Mouse (Mus musculus) adrenal gland, adult (tissue): ENCODE data around the gene B3gat2.

Experiments used
- DNase-seq, 2 experiments: peaks; one replicate each; pipeline ENCODE4 v3.0.0; 2022 to 2023; ENCODE audit warnings: low spot score in 1 of 2; ENCODE audit not compliant: inconsistent age in 2 of 2

The B3gat2 gene

DNA sequence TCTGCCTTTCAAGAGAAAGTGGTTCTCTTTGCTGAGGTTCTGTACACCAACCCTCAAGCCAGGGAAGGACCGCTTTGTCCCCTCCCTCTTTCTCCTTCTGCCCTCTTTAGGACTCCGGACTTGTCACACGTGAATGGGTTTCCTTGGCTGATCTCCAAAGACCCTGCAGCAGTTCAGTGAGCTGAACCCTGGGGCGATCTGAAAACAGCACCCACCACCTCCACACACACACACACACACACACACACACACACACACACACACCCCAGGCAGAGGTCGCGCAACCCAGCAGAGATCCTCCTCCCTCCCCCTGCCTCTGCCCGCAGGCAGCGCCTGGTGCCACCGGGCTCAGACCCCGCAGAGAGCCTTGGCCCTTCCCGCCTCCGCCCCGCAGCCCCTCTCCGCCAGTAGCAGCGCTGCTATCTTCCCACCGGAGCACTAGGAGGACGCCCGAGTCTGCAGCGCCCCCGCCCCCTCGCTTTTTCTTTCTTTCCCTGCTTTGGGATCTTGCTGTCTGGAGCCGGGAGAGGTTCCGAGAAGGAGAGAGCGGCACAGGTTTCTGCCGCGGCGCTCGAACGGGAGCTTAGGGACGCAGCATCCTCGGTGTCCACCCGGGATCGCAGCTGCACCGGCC is at the start of gene B3gat2:
Gene B3gat2 (plus strand): TSS at position 252 of the 634 bp plus-strand sequence.
- DNase-seq = no peak

- DNase-seq = no peak
These were observed 41.2 kb upstream of the B3gat2 start for GRCm38 (mm10) chr1:23720326-23720725.

GRCm38 (mm10) chr1:23721036-23721435 is 40.5 kb upstream of the B3gat2 start:
- no peak for DNase-seq

GRCm38 (mm10) chr1:23722469-23723372 is 38.8 kb upstream of the B3gat2 start:
- no peak for DNase-seq

GRCm38 (mm10) chr1:23731324-23731723 is 30.2 kb upstream of the B3gat2 start:
- DNase-seq = no peak

DNA sequence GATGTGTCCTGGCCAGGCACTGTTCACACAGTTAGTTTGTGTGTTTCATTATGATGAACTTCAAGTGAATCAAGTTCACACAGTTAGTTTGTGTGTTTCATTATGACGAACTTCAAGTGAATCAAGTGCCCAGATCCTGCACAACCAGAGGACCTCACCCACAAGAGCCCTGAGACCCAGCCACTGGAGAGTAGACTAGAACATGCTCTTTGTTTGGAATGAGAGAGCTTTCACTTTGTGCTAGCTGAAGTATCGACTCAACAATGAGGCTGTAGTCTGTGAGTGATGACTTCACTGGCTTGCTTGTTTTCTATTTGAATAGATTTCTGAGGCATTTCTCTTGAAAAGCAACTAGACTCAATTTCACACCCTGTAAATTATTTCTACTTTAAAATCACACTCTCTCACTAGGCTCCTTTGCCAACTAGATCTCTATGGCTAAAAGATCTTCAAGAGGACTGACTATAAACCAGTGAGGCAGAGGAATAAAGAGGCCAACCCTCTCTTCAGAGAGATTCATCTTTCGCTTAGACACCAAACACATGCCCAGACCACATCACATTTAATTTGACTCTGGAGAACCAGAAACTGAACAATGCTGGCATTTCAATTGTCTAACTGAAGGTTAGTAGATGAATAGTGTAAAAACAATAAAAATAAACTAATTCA is 10.6 kb upstream of the B3gat2 start:
- no peak for DNase-seq

DNA sequence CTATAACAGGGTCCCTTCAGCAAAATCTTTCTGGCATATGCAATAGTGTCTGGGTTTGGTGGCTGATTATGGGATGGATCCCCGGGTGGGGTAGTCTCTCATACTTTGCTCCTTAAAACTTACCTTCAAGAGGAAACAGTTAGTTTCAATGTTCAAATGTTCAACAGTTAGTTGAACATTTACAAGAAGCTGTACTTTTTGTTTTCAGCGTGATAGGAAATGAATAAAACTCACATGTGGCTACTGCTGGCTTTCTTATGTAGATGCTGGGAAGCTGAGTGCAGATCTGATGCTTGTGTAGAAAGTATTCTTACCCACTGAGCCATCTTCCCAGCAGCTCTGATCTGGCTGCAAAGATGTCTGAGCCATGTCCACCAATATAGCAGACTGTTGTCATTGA is 8.5 kb upstream of the B3gat2 start:
- no peak for DNase-seq

DNA sequence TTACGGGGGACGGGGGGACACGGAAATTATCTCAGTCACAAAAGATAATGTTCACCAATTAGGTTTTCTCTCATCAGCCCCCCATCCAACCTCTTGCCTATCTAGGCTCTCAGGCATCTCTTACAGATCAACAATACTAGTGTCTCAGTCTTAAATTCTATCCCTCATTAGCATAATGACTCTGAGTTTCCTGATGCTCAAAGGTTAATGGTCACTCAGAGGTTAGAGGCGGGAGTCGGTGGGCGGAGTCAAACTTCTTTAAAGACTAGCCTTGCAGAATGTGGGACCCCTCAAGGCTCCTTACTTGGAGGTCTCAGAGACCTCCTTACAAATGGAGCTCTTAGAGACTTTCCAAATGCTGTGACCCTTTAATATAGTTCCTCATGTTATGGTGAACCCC is 8.0 kb upstream of the B3gat2 start:
- DNase-seq = no peak

DNA sequence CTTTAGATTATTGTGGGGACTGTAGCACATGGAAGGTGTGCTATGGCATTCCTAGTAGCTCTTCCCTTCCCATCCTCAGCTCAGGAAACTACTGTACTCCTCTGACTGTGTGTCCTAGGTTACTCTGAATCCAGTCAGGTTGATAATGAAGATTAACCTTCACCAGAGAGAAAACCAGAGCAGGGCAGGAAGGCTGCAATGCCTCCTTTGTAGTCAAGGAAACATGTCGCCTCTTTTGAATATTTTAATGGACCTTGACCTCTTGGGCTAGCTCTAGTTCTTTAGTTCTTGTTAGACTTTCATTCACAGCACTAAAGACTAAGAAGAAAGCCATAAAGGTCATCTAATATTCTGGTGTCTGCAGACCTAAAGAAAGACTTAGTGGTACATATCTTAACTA is 7.2 kb upstream of the B3gat2 start:
- DNase-seq = no peak

DNA sequence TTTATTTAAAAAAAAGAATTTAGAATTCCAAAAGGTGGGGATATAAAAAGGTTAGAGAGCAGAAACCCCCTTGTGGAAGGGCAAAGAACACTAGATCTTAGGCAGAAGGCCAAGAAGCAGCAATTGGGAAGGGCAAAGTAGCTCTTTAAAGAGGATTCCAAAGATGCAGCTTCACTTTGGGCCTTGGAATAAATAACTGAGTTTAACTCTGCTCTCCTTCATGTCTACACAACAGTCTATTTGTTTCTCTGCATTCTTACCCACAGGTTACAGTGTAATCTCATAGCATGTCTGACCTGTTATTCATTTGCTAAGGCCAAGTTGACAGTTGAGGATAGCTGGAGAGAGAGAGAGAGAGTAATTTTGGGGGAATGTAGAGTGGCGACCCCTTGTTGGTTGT is 6.6 kb upstream of the B3gat2 start:
- no peak for DNase-seq

DNA sequence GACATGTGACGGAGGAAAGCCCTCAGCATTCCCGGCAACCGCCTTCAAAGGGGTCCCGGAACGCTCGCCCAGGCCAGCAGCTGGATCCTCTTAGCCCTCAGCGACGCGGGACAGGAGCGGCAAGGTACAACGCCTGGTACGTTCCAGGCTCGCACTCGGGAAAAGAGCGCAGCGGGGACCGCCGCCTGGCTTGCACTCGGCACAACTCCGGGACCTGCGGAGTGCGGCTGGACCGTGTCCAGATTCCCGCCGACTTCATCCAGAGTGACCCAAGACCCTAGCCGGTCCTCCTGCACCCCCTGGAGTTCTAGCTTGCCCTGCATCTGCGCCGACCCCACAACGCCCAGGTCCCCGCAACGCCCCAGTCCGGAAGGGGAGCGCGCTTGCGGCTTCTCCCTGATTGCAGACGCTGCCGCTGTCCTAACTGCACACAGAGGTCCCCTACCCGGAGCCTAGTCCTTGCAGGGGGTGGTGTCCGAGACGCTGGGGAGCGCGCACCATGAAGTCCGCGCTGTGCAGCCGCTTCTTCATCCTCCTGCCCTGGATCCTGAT is 659 bp downstream of the B3gat2 start:
- DNase-seq = peak; percentile 24 to 74

DNA sequence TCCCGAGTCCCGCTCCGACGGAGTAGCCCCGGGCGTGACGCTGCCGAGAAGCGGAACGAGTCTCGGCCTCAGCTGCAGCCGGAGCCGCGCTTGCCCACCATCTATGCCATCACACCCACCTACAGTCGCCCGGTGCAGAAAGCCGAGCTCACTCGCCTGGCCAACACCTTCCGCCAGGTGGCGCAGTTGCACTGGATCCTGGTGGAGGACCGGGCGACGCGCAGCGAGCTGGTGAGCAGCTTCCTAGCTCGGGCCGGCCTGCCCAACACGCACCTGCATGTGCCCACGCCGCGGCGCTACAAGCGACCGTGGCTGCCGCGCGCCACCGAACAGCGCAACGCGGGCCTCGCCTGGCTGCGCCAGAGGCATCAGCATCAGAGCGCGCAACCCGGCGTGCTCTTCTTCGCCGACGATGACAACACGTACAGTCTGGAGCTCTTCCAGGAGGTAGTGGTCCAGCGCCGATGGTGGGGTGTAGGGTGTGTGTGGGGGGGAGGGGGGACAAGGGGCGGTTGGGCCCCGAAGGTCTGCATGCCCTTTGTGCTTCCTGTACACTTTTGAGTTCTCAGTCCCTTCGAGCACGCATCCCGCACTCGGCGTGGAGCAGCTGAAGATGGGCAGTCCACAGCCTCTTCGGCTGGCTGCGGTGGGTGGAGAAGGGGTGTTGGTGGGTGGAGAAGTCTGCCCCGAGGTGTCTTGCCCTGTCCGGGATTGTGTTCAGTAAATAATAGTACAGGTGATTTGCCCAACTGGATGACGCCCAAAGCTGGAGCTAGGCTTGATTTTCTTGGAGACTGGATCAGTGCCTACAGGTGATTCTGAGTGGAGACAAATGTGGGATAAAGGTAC is 1.5 kb downstream of the B3gat2 start:
- DNase-seq = peak; percentile 85 to 94

GRCm38 (mm10) chr1:23763726-23764125 is 2.2 kb downstream of the B3gat2 start:
- DNase-seq = no peak

GRCm38 (mm10) chr1:23764710-23765109 is 3.2 kb downstream of the B3gat2 start:
- DNase-seq = no peak

GRCm38 (mm10) chr1:23773039-23773438 is 11.5 kb downstream of the B3gat2 start:
- DNase-seq = no peak

- DNase-seq = peak; percentile 57 to 85
These were observed 31.4 kb downstream of the B3gat2 start for GRCm38 (mm10) chr1:23792737-23793533.

GRCm38 (mm10) chr1:23798306-23798705 is 36.8 kb downstream of the B3gat2 start:
- no peak for DNase-seq

DNA sequence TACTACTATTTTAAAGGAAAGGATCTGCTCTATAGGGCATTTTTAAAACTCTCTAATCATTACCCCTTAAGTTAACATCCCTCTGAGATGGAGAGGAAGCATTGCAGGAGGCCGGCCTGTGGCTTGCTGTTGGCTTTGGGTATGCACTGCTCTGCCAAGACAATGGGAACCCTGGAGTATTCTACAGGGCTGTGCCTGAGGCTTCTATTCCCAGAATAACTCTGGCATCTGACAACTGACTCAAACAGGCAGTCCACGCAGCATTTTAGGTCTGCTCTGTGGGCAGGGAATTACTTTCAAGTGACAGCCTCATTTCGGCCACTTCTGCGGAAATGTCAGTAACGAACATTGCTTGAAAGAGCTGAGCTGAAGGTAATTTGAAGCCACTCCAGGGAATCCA is 60.1 kb downstream of the B3gat2 start:
- DNase-seq = no peak

- peak; percentile 23 to 75 for DNase-seq
These were observed 65.6 kb downstream of the B3gat2 start for GRCm38 (mm10) chr1:23826887-23827758.
